Mouse (Mus musculus) heart, embryonic 12.5 days (tissue): ENCODE measurements around the gene Scnn1g. TPM values are rescaled to one million over a fixed set of nuclear protein-coding genes. Genes with fewer than 3 reads are reported as not detected.

Source experiments
- polyA plus RNA-seq: library from polyadenylated mRNA; unstranded; fragments of >200 nt; fragmentation: Nextera tagmentation; extraction: Ambion mirVana; gene quantifications from 2 replicates; pipeline ENCODE4 v1.2.1, GENCODE M21; 2016

Gene Scnn1g
- polyA plus RNA-seq, 1 experiment from 2014 or later, result not detected

Other genes starting within 250 kb of the Scnn1g start
- 1.9 and 2.4 TPM in 2 replicates for gene Usp31, start 27.2 kb upstream of the Scnn1g start, polyA plus RNA-seq
- not detected in 2 replicates for gene Scnn1b, start 130.6 kb downstream of the Scnn1g start, polyA plus RNA-seq
- gene Cog7, start 247.2 kb downstream of the Scnn1g start, polyA plus RNA-seq, result 18.1 and 18.8 TPM in 2 replicates